Mouse (Mus musculus): ENCODE results near the gene Nckap5. TPM values are rescaled to one million over a fixed set of nuclear protein-coding genes. Genes with fewer than 3 reads are reported as not detected.

The Nckap5 gene
- polyA plus RNA-seq, 1 experiment from 2014 or later, result 0.67 TPM

- ATAC-seq (replicated peaks; ENCODE audit: low FRiP score), result peak; percentile 56; the same call in 1 of the 2 replicates
- Histone ChIP-seq H3K9ac (ENCODE audit: low read depth, low read length) (no peak overlapping the region), H3K4me1 (replicated peaks; ENCODE audit: control insufficient read depth, insufficient read depth, low read length) (no peaks in the 10 kb centered on the region), H3K9me3 (ENCODE audit: control insufficient read depth, low read length) (no peaks in the 10 kb centered on the region), H3K4me3 (ENCODE audit: low read depth, low read length) (peak overlapping the region; percentile 31), H3K27ac (ENCODE audit: low read depth, low read length) (no peak overlapping the region), H3K36me3 (ENCODE audit: control insufficient read depth, insufficient read depth, low read length) (no peaks in the 10 kb centered on the region), H3K4me2 (peak overlapping the region; percentile 60), H3K27me3 (replicated peaks; ENCODE audit: control insufficient read depth, insufficient read depth, low read length) (no peaks in the 10 kb centered on the region)
- WGBS, result 9% methylated on average over 18 of the region's 18 CpGs
- peak; percentile 57 for DNase-seq (ENCODE audit: low spot score)
Measured at GRCm38 (mm10) chr1:126737554-126738290, 92.9 kb downstream of the Nckap5 start.

GRCm38 (mm10) chr1:126731691-126732090 is 98.9 kb downstream of the Nckap5 start:
- Histone ChIP-seq H3K9ac (ENCODE audit: low read depth, low read length) (no peak overlapping the region), H3K4me1 (replicated peaks; ENCODE audit: control insufficient read depth, insufficient read depth, low read length) (no peaks in the 10 kb centered on the region), H3K36me3 (ENCODE audit: control insufficient read depth, insufficient read depth, low read length) (no peaks in the 10 kb centered on the region), H3K9me3 (ENCODE audit: control insufficient read depth, low read length) (no peaks in the 10 kb centered on the region), H3K4me2 (no peak overlapping the region), H3K27me3 (replicated peaks; ENCODE audit: control insufficient read depth, insufficient read depth, low read length) (no peaks in the 10 kb centered on the region), H3K4me3 (ENCODE audit: low read depth, low read length) (no peak overlapping the region), H3K27ac (ENCODE audit: low read depth, low read length) (no peak overlapping the region)
- DNase-seq (ENCODE audit: low spot score) (no peak), ATAC-seq (replicated peaks; ENCODE audit: low FRiP score) (no peak)

- Histone ChIP-seq H3K27ac (ENCODE audit: low read depth, low read length) (no peak overlapping the region), H3K4me1 (replicated peaks; ENCODE audit: control insufficient read depth, insufficient read depth, low read length) (peaks cover 4% of the 10 kb centered on the region; the same call in 1 of the 2 replicates), H3K4me2 (no peak overlapping the region), H3K9ac (ENCODE audit: low read depth, low read length) (no peak overlapping the region), H3K4me3 (ENCODE audit: low read depth, low read length) (no peak overlapping the region), H3K36me3 (ENCODE audit: control insufficient read depth, insufficient read depth, low read length) (no peaks in the 10 kb centered on the region), H3K9me3 (ENCODE audit: control insufficient read depth, low read length) (no peaks in the 10 kb centered on the region), H3K27me3 (replicated peaks; ENCODE audit: control insufficient read depth, insufficient read depth, low read length) (no peaks in the 10 kb centered on the region)
- WGBS, result 59% methylated on average over 6 of the region's 6 CpGs
- ATAC-seq (replicated peaks; ENCODE audit: low FRiP score) (no peak), DNase-seq (ENCODE audit: low spot score) (no peak)
Measured at GRCm38 (mm10) chr1:126726400-126727055, 104.1 kb downstream of the Nckap5 start.

DNA sequence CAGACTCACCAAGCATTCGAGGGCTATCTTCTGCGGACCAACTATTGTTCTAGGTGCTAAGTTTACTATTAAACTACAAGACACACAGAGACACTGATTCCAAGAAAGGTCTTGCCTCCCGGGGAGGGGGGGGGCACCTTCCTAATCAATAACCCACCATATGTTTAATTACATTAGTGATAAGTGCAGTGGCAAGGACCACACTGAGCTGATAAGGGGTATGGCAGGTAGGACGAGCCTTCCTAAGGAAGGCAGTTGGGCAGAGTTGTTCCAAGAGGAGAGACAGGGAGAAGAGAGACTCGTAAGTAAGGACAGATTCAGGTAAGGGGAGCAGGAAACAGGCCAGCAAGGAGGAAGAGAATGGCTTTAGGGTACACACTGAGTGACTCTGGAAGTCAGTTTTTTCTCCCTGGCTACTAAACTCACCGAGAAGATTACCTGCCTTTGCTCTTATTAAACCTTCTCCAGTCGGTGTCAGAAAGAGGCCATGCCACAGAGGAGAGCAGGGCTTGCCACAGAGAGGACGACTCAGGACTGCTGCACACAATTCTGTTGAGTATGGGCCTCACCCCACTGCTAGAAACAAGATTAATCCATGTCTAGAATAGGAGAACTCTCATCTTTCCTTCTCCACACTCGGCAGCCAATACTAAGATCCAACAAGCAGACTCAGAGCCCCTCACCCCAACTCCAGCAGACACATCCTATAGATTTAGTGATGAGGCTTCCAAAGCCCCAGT is 104.8 kb downstream of the Nckap5 start:
- H3K4me3 ChIP-seq (ENCODE audit: low read depth, low read length), result no peak overlapping the region
- no peak overlapping the region for H3K9ac ChIP-seq (ENCODE audit: low read depth, low read length)
- H3K36me3 ChIP-seq (ENCODE audit: control insufficient read depth, insufficient read depth, low read length), result no peaks in the 10 kb centered on the region
- H3K4me1 ChIP-seq (replicated peaks; ENCODE audit: control insufficient read depth, insufficient read depth, low read length), result peaks cover 4% of the 10 kb centered on the region; the same call in 1 of the 2 replicates
- no peak overlapping the region for H3K27ac ChIP-seq (ENCODE audit: low read depth, low read length)
- WGBS, result 55% methylated on average over 9 of the region's 9 CpGs
- H3K9me3 ChIP-seq (ENCODE audit: control insufficient read depth, low read length), result no peaks in the 10 kb centered on the region
- no peak overlapping the region; the same call in 1 of the 2 replicates for H3K4me2 ChIP-seq
- no peak for ATAC-seq (replicated peaks; ENCODE audit: low FRiP score)
- no peaks in the 10 kb centered on the region for H3K27me3 ChIP-seq (replicated peaks; ENCODE audit: control insufficient read depth, insufficient read depth, low read length)
- DNase-seq (ENCODE audit: low spot score), result no peak

- Histone ChIP-seq H3K9ac (ENCODE audit: low read depth, low read length) (no peak overlapping the region), H3K4me1 (replicated peaks; ENCODE audit: control insufficient read depth, insufficient read depth, low read length) (peaks cover 4% of the 10 kb centered on the region; the same call in 1 of the 2 replicates), H3K9me3 (ENCODE audit: control insufficient read depth, low read length) (no peaks in the 10 kb centered on the region), H3K4me3 (ENCODE audit: low read depth, low read length) (no peak overlapping the region), H3K4me2 (no peak overlapping the region), H3K36me3 (ENCODE audit: control insufficient read depth, insufficient read depth, low read length) (no peaks in the 10 kb centered on the region), H3K27me3 (replicated peaks; ENCODE audit: control insufficient read depth, insufficient read depth, low read length) (no peaks in the 10 kb centered on the region), H3K27ac (ENCODE audit: low read depth, low read length) (no peak overlapping the region)
- WGBS, result 68% methylated on average over 1 of the region's 1 CpGs
- DNase-seq (ENCODE audit: low spot score) (no peak), ATAC-seq (replicated peaks; ENCODE audit: low FRiP score) (no peak)
Measured at GRCm38 (mm10) chr1:126721917-126722316, 108.7 kb downstream of the Nckap5 start.

GRCm38 (mm10) chr1:126719733-126720348 is 110.8 kb downstream of the Nckap5 start:
- ATAC-seq (replicated peaks; ENCODE audit: low FRiP score), result no peak
- H3K4me2 ChIP-seq, result no peak overlapping the region

GRCm38 (mm10) chr1:126706611-126707010 is 124.0 kb downstream of the Nckap5 start:
- ATAC-seq (replicated peaks; ENCODE audit: low FRiP score), result no peak
- Histone ChIP-seq H3K4me2 (no peak overlapping the region), H3K9ac (ENCODE audit: low read depth, low read length) (no peak overlapping the region), H3K4me3 (ENCODE audit: low read depth, low read length) (no peak overlapping the region), H3K36me3 (ENCODE audit: control insufficient read depth, insufficient read depth, low read length) (no peaks in the 10 kb centered on the region), H3K4me1 (replicated peaks; ENCODE audit: control insufficient read depth, insufficient read depth, low read length) (no peaks in the 10 kb centered on the region), H3K27me3 (replicated peaks; ENCODE audit: control insufficient read depth, insufficient read depth, low read length) (no peaks in the 10 kb centered on the region), H3K9me3 (ENCODE audit: control insufficient read depth, low read length) (no peaks in the 10 kb centered on the region), H3K27ac (ENCODE audit: low read depth, low read length) (no peak overlapping the region)
- no peak for DNase-seq (ENCODE audit: low spot score)
- WGBS, result 94% methylated on average over 16 of the region's 16 CpGs

More at GRCm38 (mm10) chr1:126719733-126720348, 110.8 kb downstream of the Nckap5 start:
- Histone ChIP-seq H3K9ac (ENCODE audit: low read depth, low read length) (no peak overlapping the region), H3K27ac (ENCODE audit: low read depth, low read length) (no peak overlapping the region), H3K9me3 (ENCODE audit: control insufficient read depth, low read length) (no peaks in the 10 kb centered on the region), H3K4me1 (replicated peaks; ENCODE audit: control insufficient read depth, insufficient read depth, low read length) (no peaks in the 10 kb centered on the region), H3K4me3 (ENCODE audit: low read depth, low read length) (no peak overlapping the region), H3K36me3 (ENCODE audit: control insufficient read depth, insufficient read depth, low read length) (no peaks in the 10 kb centered on the region), H3K27me3 (replicated peaks; ENCODE audit: control insufficient read depth, insufficient read depth, low read length) (no peaks in the 10 kb centered on the region)
- no peak for DNase-seq (ENCODE audit: low spot score)
- WGBS, result 31% methylated on average over 5 of the region's 5 CpGs

DNA sequence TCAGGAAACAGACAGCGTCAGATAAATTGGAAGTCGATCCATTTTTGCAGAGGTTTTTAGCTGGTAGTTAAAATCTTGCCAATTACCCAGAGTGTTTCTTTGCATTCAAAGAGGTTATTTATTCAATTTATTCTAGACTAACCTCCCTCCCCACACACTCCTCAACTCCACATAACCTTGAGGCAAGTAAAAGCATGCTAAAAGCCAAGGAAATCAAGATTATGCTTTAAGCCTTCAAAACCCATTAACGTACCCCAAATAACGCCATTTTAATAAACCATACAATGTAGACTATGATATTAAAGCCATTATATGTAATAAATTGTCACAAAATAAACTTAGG is 129.7 kb downstream of the Nckap5 start:
- Histone ChIP-seq H3K4me2 (no peak overlapping the region), H3K36me3 (ENCODE audit: control insufficient read depth, insufficient read depth, low read length) (no peaks in the 10 kb centered on the region), H3K27ac (ENCODE audit: low read depth, low read length) (no peak overlapping the region), H3K4me1 (replicated peaks; ENCODE audit: control insufficient read depth, insufficient read depth, low read length) (no peaks in the 10 kb centered on the region), H3K27me3 (replicated peaks; ENCODE audit: control insufficient read depth, insufficient read depth, low read length) (no peaks in the 10 kb centered on the region), H3K9me3 (ENCODE audit: control insufficient read depth, low read length) (no peaks in the 10 kb centered on the region), H3K9ac (ENCODE audit: low read depth, low read length) (no peak overlapping the region), H3K4me3 (ENCODE audit: low read depth, low read length) (no peak overlapping the region)
- 87% methylated on average over 4 of the region's 4 CpGs for WGBS
- DNase-seq (ENCODE audit: low spot score) (no peak), ATAC-seq (replicated peaks; ENCODE audit: low FRiP score) (no peak)
